Mouse (Mus musculus) NIH3T3 (cell line): ENCODE results near the gene Chaf1b.

Experiments
- DNase-seq: peaks from one replicate; pipeline ENCODE4 v3.0.0-alpha.2; 2012; ENCODE audit warnings: low read depth

Chaf1b gene

GRCm38 (mm10) chr16:93883423-93884085 lies at the start of gene Chaf1b:
Chaf1b (plus strand) TSS chr16:93883901.
- peak; percentile 97 for DNase-seq

DNA sequence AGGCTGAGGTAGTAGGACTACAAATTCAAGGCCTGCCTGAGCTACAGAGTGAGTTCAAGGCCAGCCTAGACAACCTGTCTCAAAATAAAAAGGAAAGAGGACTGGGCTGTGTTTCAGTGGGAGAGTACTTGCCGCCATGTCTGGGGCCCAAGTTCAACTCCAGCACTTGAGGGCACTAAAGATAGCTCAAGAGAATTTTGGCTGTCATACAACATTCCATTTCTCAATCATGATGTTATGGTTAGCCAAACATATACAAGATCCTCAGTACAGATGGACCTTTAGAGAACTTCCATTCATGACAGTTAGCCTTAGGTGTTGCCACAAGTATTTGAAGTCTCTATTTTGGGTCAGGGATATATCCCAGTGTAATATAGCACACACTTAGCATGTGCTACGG lies 49.6 kb upstream of the Chaf1b start:
- peak; percentile 30 for DNase-seq

GRCm38 (mm10) chr16:93839049-93839448 lies 44.7 kb upstream of the Chaf1b start:
- no peak for DNase-seq

GRCm38 (mm10) chr16:93850527-93850926 lies 33.2 kb upstream of the Chaf1b start:
- DNase-seq = peak; percentile 4

DNA sequence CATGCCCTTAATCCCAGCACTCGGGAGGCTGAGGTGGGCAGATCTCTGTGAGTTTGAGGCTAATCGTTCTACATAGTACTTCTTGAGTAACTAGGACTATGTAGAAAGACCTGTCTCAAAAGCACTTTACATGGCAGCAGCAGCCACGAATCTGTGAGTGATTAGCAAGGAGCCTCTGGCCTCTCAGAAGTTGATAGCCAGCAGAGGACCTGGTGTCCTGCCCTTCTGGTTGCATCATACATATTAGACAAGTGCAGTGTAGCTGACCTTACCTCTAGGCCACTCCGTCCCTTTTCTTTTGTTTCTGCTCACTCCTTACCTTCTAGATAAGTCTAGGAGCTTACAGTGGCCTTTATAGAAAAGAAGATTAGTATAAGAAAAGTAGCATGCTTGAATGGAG lies 23.7 kb upstream of the Chaf1b start:
- DNase-seq = no peak

GRCm38 (mm10) chr16:93860686-93861085 lies 23.0 kb upstream of the Chaf1b start:
- DNase-seq = peak; percentile 31

GRCm38 (mm10) chr16:93874841-93875240 lies 8.9 kb upstream of the Chaf1b start:
- DNase-seq = no peak

GRCm38 (mm10) chr16:93877612-93878380 lies 5.9 kb upstream of the Chaf1b start:
- no peak for DNase-seq

DNA sequence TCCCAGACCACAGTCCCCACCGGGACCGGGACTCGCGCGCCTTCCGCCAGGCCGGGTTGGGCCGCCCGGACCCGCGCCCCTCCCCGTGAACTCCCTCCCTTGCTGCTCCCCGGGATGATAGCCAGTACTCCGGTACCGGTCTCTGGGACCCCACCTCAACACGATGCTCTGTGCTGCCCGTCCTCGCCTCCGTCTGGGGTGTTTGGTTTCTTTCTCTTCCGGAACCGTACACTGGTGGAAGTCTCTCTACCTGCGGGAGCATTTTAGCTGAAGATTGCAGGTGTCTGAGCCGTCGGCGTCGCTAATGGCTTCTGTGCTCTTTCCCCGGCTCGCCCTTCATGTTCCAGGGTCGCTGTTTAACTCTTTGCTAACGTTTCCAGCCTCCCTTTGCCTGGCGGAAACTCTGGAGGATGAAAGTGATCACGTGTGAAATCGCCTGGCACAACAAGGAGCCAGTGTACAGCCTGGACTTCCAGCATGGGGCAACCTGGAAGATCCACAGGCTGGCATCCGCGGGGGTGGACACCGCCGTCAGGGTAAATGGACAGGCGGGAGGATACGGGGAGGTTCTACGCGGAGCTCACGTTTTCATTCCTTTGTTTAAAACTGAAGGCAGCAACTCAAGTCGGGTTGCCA lies 503 bp downstream of the Chaf1b start:
- DNase-seq = peak; percentile 31

GRCm38 (mm10) chr16:93884722-93885113 lies 1.0 kb downstream of the Chaf1b start:
- no peak for DNase-seq

- DNase-seq = no peak
These were observed 4.8 kb downstream of the Chaf1b start for GRCm38 (mm10) chr16:93888481-93888880.

GRCm38 (mm10) chr16:93890948-93891604 lies 7.4 kb downstream of the Chaf1b start:
- no peak for DNase-seq

DNA sequence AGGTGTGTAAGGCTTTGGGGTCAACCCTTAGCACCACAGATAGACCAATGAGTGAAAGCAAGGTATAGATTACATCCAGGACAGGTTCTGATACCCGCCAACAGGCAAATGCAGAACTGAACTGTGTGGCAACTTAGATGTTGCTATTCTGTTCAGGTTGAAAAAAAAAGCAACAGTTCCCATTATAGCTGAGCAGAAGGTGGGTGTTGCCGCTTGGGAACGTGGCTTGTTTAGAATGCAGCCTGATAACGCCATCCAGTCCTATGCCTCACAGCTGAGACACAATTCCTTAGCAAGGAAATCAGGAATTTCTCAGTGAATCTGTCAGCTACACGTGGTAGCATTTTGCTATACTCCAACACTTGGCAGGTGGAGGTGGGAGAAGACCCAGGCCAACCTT lies 9.6 kb downstream of the Chaf1b start:
- no peak for DNase-seq

GRCm38 (mm10) chr16:93903027-93903426 lies 19.3 kb downstream of the Chaf1b start:
- peak; percentile 38 for DNase-seq

DNA sequence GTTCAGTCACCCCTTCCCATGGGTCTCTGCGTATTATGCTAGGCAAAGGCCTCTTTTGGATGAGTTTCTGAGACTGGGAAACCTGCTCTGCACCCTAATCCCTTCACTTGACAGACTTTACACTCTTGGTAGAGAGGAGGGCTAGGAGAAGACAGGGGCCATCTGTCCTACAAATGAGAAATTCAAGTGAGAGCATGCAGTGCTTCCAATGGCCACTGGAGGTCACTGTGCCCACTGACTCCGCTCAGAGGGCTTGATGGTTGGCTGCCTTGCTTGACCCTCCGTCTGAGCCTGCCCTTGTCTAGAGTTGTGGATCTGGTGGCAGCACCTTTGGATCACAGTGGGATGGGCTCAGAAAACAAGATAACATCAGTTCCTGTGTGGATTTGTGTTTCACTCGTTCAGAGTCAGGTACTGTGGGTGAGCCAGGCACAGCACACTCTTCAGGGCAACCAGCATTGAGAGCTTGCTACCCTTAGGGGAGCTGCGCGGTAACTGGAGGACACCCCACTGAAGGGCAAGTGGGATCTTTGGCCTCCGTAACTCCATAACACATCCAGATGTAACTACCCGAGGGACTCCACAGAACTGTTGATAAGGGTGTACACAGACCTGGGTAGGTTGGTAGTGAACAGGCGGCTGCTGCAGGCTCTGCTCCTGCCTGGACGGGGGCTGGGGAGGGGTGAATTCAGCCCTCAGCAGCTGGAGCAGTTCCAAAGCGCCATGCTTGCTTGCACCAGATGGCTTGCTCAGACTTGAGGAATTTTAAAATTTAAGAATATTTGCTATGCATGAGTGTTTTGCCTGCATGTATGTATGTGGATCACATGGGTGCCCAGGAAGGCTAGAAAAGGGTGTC lies 22.7 kb downstream of the Chaf1b start:
- DNase-seq = peak; percentile 85

DNA sequence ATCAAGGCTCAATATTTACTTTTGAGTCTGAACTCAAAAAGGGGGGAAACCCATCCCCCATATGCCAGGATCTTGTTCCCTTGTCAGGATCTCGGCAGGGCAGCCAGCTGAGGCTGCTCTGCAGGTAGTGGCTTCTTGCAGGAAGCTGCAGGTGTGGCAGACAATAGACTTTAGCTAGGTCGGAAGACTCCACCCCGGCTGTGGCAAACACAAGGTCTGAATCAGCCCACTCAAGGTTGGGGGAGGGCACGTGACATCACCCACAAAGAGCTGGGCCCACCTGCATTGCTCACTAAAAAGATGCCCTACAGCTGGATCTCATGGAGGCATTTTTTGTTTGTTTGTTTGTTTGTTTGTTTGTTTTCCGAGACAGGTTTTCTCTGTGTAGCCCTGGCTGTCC lies 24.1 kb downstream of the Chaf1b start:
- DNase-seq = no peak

DNA sequence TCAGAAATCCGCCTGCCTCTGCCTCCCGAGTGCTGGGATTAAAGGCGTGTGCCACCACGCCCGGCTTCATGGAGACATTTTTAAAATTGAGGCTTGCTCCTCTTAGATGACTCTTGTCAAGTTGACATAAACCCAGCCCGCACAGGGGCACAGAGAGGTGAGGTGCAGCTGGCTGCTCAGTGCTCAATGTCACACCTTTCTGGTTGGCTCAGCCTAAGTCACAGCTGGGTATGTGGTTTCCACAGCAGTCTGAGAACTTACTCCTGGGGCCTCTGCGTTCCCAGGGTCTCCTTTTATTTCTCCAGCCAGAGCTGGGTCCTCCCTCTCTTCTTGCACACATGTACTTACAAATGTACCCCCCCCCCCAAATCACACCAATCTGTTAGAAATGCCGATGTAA lies 24.5 kb downstream of the Chaf1b start:
- no peak for DNase-seq

GRCm38 (mm10) chr16:93909936-93910335 lies 26.2 kb downstream of the Chaf1b start:
- peak; percentile 44 for DNase-seq

- no peak for DNase-seq
These were observed 27.3 kb downstream of the Chaf1b start for GRCm38 (mm10) chr16:93910735-93911665.

- DNase-seq = peak; percentile 90
These were observed 28.5 kb downstream of the Chaf1b start for GRCm38 (mm10) chr16:93912158-93912557.
